Mouse (Mus musculus) thymus, postnatal 0 days (tissue): ENCODE results near the gene Gas8. TPM values are rescaled to one million over a fixed set of nuclear protein-coding genes. Genes with fewer than 3 reads are reported as not detected.
"Not testable (repeated sequence)": the region's sequence is repeated elsewhere in the genome, so short reads cannot be mapped to it uniquely, and the experiment has no call there.

ENCODE experiments used
- DNase-seq: peaks from one replicate; pipeline ENCODE4 v3.0.0-alpha.2; 2015; ENCODE audit warnings: low spot score
- polyA plus RNA-seq: library from polyadenylated mRNA; unstranded; fragments of >200 nt; fragmentation: Nextera tagmentation; extraction: Ambion mirVana; gene quantifications from 2 replicates; pipeline ENCODE4 v1.2.1, GENCODE M21; 2015

Gene Gas8
- polyA plus RNA-seq: 13.4 and 13.8 TPM in 2 replicates

DNA sequence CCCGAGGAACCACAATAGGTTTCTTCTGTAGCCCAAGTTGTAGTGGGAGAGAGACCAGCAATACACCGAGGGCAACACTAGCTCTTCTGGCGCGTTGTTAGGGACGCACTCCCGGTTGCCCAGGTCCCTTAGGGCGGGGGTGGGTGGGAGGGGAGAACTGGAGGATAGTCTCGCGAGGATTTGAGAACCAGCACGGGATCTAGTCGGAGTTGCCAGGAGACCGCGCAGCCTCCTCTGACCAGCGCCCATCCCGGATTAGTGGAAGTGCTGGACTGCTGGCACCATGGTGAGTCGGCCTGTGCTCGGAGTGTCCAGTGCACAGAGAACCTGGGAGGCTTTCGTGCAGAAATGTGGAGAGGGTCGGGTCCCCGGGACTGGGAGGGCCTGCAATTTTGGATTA is at the start of gene Gas8:
Gas8 (plus strand) TSS at position 168 of the 400 bp plus-strand sequence.
- DNase-seq: peak; percentile 92

DNA sequence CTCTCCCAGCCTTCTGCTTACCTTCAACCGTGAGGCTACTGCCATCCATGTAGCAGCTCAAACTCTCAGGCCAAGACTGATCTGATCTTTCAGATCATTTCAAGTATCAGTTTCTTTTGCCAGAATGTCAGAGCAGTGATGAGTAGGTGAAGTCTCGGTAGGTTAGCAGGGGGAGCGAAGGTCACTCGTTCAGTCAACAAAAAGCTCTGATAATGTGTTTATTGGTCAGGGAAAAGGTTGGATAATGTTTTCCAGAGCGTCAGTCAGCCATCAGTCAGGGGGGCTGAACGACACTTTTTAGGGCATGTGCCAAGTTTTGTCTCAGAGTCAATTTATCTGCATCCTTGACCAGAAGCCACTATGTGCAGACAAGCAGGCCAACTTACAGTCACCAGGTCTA is 45.6 kb upstream of the Gas8 start:
- DNase-seq: not testable (repeated sequence)

DNA sequence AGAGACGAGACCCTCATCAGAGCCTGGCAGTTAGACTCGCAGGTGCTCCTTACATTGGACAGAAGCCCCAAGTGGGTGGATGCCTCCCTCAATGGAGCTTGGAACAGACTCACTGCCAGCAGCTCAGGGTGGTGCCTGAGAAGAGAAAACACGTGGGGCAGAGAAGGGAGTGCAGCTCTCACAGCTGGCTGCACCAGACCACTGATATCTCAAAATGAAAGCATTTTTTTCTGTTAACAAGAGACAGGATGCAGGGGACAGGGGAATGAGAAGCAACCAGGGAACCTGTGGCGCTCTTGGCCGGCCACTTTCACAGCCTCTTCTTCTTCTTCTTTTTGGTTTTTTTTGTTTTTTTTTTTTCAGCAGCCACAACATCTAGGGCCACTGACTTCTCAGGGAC is 44.1 kb upstream of the Gas8 start:
- DNase-seq: not testable (repeated sequence)

DNA sequence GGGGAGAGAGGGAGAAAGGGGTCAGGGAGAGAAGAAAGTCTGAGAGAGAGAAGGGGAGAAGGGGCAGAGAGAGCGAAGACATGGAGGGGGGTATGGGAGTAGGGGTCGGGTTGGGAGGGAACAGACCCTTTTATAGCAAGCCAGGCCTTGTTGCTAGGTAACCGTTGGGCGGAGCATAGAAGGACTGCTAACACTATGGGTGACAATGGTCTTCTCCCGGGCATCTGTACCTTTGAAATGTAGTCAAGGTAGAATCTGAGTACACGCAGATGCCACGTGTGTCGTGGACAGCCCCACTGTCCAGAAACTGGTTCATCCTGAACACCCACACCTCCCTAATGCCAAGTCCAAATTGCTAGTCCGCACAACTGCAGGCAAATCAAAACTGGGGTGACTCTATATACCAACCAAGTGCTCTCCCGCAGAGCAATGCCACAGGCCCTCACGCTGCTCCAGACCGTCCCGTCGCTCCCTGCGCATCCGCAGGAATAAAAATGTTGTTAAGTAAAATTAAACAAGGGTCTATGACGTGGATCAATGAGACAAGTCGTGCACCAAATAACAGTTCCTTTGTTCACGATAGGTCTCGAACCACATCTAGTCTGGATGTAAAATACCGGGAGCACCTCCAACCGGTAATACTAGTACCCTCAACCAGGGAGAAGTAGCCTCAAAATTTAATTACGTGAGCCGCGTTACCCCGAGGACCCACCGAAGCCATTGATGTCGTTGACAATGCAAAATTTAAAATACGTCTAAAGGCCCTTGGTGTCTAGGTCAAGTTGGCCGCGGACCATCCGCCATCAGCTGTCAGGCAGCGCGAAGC is 41.5 kb upstream of the Gas8 start:
- peak; percentile 8 for DNase-seq

DNA sequence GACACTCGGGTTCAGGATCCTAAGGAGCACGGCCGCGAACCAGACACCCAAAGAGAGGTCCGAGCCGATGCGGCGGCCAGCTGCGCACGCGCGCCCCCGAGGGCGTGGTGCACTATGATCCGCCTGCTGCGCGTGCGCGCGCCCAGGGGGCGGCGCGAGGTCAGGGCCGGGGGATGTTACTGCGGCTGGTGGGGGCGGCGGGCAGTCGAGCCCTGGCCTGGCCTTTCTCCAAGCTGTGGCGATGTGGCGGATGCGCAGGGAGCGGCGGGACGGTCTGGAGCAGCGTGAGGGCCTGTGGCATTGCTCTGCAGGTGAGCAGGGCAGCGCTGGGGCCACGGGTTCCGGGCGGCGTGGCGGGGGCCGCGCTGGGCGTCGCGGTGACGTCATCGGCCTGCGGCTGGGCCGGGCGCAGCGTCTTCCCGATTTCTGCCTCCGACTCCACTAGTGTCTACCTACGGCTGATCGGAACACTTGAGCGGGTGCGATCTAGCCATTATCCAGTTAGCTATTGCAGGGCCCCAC is 40.8 kb upstream of the Gas8 start, which contains the start of gene Afg3l1:
Afg3l1 (plus strand) TSS at position 167 of the 522 bp plus-strand sequence.
- peak; percentile 89 for DNase-seq

DNA sequence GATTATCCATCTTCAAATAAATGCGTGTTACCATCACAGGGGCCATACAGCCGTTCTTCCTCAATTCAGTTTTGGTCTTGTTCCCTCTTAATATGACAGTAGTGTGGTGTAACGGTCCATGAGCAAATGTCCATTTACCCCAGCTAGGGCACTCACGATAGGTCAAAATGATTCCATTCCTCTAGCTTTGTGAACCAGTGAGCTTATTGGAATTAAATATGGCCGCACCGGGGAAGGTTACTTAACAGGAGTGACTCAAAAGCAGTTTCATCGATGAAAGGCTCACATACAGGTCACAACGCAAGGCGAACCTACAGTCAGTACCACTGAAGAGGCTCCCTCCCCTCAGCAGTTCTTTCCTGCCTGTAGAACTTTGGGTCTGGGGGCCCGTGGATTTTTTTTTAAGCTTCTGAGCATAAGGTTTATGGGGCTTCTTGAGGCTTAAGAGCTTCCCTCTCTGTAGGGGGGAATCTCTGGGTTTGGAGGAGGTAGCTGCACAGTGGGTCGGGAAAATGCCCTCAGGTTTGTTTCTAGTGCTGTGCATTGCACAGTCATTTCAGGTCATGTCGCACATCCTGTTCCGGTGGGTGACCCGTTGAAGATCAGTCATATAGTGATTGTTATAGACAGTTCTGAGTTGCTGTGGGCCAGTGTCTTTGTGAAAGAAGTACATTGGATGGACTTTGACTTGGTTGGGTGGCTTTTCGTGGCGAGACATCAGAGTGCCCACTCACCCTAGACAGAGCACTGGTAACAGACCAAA is 40.0 kb upstream of the Gas8 start:
- no peak for DNase-seq

DNA sequence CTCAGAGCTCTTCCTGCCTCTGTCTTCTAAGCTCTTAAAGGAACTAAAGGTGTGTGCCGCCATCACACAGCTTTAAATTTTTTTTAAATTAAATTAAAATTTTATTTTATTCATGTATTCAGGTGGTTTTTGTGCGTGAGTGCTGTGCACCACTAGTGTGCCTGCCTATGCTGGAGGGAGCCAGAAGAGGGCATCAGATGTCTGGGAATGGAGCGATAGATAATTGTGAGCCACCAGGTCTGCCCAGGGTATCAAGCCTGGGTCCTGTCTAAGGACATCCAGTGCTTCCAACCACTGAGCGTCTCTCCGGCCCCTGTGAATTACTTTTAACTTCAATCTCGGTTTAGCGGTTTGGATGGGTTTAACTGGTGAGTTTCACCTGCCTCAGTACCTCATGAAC is 36.0 kb upstream of the Gas8 start:
- no peak for DNase-seq

DNA sequence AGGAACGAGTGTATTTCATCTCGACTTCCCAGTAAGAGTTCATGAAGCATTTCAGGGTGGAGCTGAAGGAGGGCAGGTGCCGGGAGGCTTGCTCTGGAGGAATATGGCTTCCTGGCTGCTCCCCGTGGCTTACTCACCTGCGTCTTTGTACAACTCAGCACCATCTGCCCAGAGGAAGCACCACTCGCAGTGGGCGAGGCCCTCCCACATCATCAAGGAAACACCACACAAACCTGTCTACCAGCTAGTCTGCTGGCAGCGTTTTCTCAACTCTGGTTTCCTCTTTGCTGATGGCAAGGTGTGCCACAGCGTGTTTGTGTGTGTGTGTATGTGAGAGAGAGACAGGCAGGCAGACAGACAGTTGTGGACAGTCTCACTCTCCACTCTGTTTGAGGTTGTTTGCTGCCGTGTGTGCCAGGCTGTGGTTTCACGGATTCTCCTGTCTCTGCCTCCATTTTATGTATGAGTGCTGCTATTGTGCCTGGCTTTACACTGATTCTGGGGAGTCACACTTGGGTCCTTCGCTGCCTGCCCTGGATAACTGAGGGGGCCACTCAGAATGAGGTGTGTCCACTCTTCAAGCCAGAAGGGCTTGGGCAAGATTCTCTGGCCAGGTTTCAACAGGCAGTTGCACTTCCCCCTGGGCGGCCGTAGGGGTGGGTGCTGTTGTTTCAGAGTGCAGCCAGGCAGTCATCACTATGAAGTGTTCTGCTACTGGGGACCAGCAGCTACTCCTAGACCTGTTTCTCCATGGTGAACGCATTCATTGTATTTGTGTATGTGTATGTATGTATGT is 27.2 kb upstream of the Gas8 start:
- no peak for DNase-seq

DNA sequence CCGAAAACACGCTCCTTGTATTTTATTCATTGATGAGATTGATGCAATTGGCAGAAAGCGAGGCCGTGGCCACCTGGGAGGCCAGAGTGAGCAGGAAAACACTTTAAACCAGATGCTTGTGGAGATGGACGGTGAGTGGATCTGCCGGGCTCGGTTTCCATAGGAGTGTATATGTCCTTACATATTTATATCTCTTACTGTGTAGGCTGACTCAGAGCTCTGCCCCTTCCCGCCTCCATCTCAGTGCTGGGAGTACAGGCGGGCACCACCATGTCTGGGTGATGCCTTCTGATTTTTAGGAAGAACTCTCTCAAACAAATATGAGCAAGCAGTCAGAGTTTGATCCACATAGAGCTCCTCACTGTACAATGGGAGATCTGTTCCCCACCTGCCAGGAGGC is 25.7 kb upstream of the Gas8 start:
- DNase-seq: no peak

DNA sequence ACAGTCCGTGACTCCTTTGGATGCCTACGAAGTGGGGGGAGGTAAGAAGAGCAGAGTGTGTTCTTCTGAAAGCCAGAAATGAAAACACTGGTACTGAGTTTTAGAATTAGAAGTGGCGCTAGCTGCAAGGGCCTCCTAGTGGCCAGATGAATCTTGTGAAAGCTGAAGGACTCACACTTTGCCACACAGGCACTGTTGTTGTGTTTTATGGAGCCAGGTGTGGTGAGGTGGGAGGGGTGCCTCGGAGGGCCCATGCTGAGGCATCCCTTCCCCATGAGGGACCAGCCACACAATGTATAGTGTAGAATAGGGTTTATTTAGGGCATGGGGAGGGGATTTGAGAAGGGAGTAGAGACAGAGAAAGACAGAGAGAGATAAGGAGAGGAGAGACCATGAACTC is 20.9 kb upstream of the Gas8 start:
- no peak for DNase-seq

DNA sequence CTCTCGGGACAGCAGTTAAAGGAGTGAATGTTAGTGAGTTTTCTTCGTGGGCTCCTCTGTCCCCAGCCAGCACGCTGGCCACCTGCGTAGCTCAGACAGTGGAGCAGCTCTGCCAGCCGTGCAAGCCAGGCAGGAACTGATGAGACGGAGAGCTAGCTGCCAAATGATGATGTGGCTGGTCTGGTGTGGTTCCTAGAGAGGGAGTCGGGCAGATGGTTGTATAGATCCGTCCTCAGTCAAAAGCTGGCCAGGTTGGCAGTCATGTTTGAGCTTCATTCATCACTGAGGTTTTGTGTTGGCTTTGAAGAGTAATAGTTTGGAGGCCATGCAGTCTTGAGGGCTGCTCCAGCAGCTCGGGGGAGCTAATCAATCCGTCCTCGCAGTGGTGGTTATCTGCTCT is 19.7 kb upstream of the Gas8 start:
- no peak for DNase-seq

DNA sequence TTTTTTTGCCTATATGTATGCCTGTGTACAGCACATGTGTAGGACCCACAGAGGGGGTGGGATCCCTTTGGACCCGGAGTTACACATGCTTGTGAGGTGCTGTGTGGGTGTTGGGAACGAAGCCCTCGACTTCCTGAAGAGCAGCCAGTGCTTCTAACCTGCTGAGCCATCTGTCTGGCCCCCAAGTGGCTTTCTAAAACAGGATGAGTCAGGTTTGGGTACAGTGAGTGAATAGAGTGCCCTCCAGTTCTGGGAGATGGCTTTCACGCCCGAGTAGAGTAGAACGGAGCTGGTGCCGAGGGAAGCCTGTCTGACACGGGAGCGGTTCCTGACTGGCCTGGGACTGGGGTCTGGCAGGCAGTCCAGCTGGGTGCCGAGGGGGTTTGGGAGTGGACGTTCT is 19.1 kb upstream of the Gas8 start:
- no peak for DNase-seq

DNA sequence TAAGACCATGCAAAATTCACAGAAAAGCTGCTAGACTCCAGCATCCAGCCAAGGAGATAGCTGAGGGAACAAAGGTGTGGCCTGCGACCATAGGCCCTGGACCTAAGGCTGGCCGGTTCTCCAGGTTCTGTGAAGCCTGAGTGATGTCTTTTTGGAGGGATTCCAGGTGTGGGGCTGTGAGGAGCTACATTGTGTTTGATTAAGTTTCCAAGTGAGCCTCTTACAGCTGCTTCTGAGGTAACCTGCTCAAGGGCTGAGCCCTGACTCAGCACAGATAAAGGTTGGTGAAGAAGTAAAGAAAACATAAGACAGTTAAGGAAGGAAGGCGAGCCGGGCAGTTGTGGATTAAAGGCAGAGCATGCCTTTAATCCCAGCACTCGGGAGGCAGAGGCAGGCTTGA is 16.4 kb upstream of the Gas8 start:
- DNase-seq: no peak

DNA sequence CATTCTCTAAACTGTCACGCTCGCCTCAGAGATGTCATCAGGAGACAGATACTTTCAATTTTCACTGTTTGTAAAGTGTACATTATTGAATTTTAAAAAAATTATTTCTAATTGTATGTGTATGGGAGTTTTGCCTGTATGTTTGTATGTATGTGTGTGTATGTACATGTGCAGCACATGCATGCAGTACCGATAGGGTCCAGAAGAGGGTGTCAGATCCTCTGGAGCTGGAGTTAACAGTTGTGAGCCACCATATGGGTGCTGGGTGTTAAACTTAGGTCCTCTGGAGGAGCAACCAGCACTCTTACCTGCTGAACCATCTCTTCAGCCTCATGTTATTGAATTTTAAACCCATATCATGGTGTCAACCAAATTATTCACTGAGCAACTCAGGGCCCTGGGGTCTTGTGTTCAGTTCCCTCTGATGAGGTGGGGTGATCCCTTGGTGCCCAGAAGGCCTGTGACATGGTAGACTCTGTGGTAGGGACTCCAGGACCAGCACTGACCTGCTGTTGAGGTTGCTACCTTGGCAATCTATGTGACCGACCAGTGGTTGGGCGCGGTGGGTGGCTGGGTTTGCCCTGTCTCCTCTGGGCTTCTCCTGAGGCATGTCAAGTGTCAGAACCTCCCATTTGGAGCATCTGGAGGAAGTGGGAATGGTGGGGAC is 14.7 kb upstream of the Gas8 start:
- DNase-seq: no peak

DNA sequence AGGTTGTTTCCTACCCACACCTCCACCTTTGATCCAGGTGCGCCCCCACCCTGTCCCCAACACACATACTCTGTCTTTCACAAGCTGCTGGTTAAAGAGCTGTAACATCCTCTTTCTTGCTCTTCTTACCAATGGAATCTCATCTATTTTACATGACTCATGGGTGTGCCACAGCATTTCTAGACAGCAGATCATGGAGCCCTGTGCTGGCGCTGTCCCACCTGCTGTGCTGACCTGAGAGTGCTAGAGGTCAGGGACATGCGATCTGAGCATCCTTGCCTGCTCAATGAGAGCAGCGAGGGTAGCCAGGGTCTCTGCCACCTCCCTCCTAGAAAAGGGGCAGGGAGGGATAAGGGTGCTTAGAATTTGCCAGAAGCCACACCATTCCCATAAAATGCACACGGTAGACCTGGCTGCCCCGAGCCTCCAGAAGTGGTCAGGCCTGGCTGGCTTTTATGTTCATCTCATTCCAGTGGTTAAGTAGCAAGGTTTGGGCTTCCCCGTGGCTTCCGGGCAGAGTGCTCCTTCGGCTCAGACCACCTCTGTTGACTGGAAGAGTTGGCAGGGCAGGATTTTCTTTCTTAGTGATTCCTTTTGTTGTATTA is 13.9 kb upstream of the Gas8 start:
- DNase-seq: no peak

DNA sequence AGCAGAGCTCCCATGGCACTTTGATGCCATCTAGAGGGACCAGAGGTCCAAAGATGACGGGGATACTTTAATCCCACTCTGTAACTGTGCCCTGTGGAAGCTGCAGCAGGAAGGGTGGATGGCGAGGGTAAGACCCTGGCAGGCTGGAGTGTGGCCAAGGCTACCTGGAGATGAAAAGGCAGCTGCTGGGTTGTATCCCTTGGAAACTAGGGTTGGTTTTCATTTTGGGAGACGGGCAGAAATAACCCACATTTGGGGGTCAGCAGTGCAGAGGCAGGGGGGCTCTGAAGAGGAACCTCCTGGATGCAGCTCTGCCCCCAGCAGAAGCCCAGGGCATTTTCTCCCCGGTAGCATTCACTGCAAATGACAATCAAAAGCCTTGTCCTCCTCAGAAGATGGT is 13.4 kb upstream of the Gas8 start:
- no peak for DNase-seq

DNA sequence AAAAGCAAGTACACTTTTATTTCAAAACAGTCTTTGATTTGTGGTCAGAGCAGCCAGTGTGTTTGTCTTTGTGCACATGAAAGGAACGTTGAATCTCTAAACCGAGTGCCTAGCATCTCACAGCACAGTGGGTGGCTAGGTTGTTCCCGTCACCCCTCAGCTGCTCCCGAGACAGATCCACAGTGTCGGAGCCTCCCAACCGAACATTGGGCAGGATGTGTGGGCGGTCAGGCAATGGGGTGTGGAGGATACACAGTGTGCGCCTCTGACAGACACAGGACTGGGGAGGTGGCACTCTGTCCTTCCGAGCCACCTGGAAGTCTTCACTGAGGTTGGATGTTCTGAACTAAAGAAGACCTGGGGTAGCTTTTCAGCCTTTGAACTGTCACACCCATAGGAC is 12.9 kb upstream of the Gas8 start:
- no peak for DNase-seq

DNA sequence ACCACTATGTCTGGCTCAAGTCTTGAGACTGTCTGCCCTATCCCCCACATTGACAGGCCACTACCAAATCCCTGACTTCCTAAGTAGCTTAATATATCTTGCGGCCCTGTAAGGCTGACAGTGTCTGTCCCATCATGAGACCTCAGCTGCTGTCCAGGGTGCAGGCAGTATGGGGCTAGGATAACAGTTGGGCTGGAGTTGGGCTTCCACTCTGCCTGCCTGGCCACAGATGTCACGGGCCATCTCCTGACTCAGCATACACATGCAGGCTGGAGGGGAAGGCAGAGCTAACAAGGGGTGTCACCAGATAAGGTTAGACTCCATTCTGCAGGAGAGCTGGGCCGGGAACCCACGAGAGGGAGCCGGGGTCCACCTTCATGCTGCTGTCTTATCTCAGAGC is 11.5 kb upstream of the Gas8 start:
- DNase-seq: no peak

DNA sequence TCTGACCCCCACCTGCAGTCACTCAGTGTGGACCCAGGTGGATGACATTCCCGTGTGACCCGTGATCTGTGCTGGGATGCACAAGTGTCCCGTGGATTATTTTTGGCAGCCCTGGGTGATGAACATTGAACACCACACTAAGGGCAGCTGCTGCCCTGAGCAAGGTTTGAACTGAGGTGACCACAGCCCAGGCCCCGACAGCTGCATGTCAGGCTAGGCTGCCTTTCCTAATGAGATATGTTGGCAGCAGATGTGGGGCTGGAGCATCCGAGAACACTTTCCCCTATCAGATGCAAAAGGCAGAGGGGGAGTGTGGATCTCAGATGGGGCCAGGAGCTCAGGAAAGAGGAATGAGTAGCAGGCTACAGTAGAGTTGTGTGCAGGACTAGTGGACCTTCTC is 7.8 kb upstream of the Gas8 start:
- no peak for DNase-seq

DNA sequence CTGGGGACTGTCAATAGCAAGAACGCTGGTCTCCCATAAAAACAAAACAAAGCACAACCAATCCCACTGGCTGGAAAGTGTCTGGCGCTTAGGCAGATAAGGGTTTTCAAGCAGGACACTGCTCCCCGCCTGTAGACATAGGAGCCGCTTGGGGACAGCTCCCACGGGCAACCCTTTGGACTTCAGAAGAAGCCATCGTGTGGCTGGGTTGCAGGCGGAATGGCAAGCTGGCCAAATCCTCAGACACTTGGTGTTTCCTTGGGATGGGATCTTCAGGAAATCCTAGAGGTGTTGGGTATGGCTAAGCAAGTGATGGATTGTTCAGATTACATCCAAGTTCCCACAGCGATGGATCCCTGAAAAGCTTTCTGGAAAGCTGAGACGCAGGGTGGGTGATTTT is 4.5 kb upstream of the Gas8 start:
- no peak for DNase-seq
